Mouse (Mus musculus) large intestine, adult 2 months (tissue): Measurements from ENCODE around the gene Ivd. TPM values are rescaled to one million over a fixed set of nuclear protein-coding genes. Genes with fewer than 3 reads are reported as not detected.

ENCODE experiments used
- DNase-seq: peaks from one replicate; pipeline ENCODE4 v3.0.0-alpha.2; 2012; ENCODE audit warnings: low read depth, low spot score
- WGBS: fragments of 180-500 bp; shearing (Covaris S2); methylation state at CpG from one replicate; pipeline ENCODE4 v1.1.7; 2018; 5-methylcytosine and 5-hydroxymethylcytosine counted together
- polyA plus RNA-seq: library from polyadenylated mRNA; depleted of rRNA; stranded (reverse); fragments of >200 nt; gene quantifications from 2 replicates; pipeline ENCODE4 v1.2.3, GENCODE M21; 2012; rRNA removed

Ivd gene
- polyA plus RNA-seq, 1 experiment: 32.8 TPM

GRCm38 (mm10) chr2:118903333-118903741, 41.6 kb downstream of the Ivd start:
- 29% methylated on average over 10 of the region's 10 CpGs for WGBS
- DNase-seq: no peak

- DNase-seq: no peak
- WGBS: 70% methylated on average over 7 of the region's 7 CpGs
Measured at GRCm38 (mm10) chr2:118905433-118906117, 43.8 kb downstream of the Ivd start.

- WGBS: 71% methylated on average over 5 of the region's 5 CpGs
- no peak for DNase-seq
Measured at GRCm38 (mm10) chr2:118906118-118906492, 44.4 kb downstream of the Ivd start.

- DNase-seq: no peak
- WGBS: 67% methylated on average over 3 of the region's 3 CpGs
Measured at GRCm38 (mm10) chr2:118907781-118908180, 46.0 kb downstream of the Ivd start.

- 95% methylated on average over 1 of the region's 1 CpGs for WGBS
- DNase-seq: no peak
Measured at GRCm38 (mm10) chr2:118909151-118909550, 47.4 kb downstream of the Ivd start.

DNA sequence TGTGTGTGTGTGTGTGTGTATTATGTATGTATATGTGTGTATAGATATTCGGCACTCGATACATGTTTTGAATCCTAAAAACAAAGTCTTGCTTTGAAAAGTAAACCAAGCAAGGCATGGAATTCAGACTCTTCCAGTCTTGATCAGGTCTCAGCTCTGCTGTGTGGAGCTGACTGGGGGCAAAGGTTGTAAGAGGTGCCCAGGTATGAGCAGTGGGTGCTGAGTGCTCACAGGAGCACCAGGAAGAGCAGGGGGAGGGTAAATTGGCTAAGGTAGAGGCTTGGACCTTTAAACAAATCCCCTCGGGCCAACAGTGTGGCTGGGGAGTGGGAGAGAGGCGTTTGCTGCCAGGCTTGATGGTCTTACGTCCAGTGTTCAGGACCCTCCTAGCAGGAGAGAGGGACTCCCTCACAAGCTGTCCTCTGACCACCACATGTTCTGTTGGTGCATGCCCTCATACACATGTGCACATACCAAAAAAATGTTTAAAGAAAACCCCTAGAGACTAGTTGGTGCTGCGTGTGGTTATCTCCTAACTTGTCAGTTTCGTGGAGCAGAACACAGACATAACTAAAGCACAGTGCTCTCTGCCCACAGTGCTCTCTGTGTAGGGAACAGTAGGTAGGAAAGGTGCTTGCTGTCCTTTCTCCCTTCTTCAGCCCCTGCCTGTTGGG, 49.0 kb downstream of the Ivd start:
- 63% methylated on average over 7 of the region's 7 CpGs for WGBS
- no peak for DNase-seq

- WGBS: 81% methylated on average over 8 of the region's 8 CpGs
- no peak for DNase-seq
Measured at GRCm38 (mm10) chr2:118912706-118913105, 51.0 kb downstream of the Ivd start.

GRCm38 (mm10) chr2:118913551-118914276, 52.0 kb downstream of the Ivd start:
- DNase-seq: no peak
- WGBS: 56% methylated on average over 11 of the region's 11 CpGs

GRCm38 (mm10) chr2:118914685-118915084, 52.9 kb downstream of the Ivd start:
- no peak for DNase-seq
- 72% methylated on average over 8 of the region's 8 CpGs for WGBS

GRCm38 (mm10) chr2:118916436-118916835, 54.7 kb downstream of the Ivd start:
- DNase-seq: no peak
- 92% methylated on average over 17 of the region's 17 CpGs for WGBS

- 52% methylated on average over 1 of the region's 1 CpGs for WGBS
Measured at GRCm38 (mm10) chr2:118918543-118918942, 56.8 kb downstream of the Ivd start.

GRCm38 (mm10) chr2:118920428-118920827, 58.7 kb downstream of the Ivd start:
- DNase-seq: no peak
- WGBS: 83% methylated on average over 3 of the region's 3 CpGs

More at GRCm38 (mm10) chr2:118918543-118918942, 56.8 kb downstream of the Ivd start:
- no peak for DNase-seq

- DNase-seq: no peak
- WGBS: 4% methylated on average over 6 of the region's 6 CpGs
Measured at GRCm38 (mm10) chr2:118925952-118926351, 64.2 kb downstream of the Ivd start.

DNA sequence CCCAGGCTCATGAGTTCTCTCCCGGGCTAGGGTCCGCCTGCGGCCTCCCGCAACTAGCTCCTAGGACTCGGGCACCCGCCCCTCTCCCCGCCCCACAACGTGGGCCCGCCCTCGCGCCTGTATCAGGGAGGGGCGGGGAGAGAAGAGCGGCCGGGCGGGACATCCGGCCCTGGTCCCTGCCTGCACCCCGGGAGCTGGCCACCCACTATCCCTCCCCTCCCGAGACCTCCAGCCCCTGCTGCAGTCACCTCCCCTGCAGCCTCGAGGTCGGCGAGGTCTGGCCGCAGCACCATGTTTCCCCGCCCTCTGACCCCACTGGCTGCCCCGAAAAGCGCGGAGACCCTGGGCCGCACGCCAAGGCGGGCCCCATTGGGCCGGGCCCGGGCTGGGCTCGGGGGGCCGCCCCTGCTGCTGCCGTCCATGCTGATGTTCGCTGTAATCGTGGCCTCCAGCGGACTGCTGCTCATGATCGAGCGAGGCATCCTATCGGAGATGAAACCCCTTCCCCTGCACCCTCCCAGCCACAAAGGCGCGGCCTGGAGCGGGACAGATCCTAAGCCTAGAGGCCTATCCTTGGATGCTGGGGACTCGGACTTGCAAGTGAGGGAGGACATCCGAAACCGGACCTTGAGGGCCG, 64.7 kb downstream of the Ivd start, which contains the start of gene Chst14:
Gene Chst14, plus strand, starts transcription at position 136 of the 637 bp plus-strand sequence.
- under 1% methylated on average over 42 of the region's 47 CpGs for WGBS
- DNase-seq: no peak

- no peak for DNase-seq
- 58% methylated on average over 31 of the region's 31 CpGs for WGBS
Measured at GRCm38 (mm10) chr2:118926998-118927739, 65.4 kb downstream of the Ivd start.

Other genes starting within 250 kb of the Ivd start
- gene Pak6, start 198.7 kb upstream of the Ivd start, polyA plus RNA-seq: 1.5 and 1.9 TPM in 2 replicates
- 0.46 and 0.64 TPM in 2 replicates for gene Ankrd63, start 158.0 kb upstream of the Ivd start, polyA plus RNA-seq
- 3.2 and 7.5 TPM in 2 replicates for gene Plcb2, start 133.5 kb upstream of the Ivd start, polyA plus RNA-seq
- 9.0 and 9.5 TPM in 2 replicates for gene Inafm2, start 116.2 kb upstream of the Ivd start, polyA plus RNA-seq
- gene Ccdc9b, start 99.3 kb upstream of the Ivd start, polyA plus RNA-seq: 5.5 and 6.2 TPM in 2 replicates
- gene Phgr1, start 89.2 kb upstream of the Ivd start, polyA plus RNA-seq: 2,336 and 2,390 TPM in 2 replicates
- 2.8 and 3.1 TPM in 2 replicates for gene Disp2, start 82.2 kb upstream of the Ivd start, polyA plus RNA-seq
- 11.2 and 15.6 TPM in 2 replicates for gene Knstrn, start 48.0 kb upstream of the Ivd start, polyA plus RNA-seq
- 11.3 and 12.9 TPM in 2 replicates for gene Bahd1, start 38.4 kb downstream of the Ivd start, polyA plus RNA-seq
- gene Chst14, start 64.5 kb downstream of the Ivd start, polyA plus RNA-seq: 3.6 and 3.8 TPM in 2 replicates
- gene Ccdc32, start 167.4 kb downstream of the Ivd start, polyA plus RNA-seq: 12.4 and 16.0 TPM in 2 replicates
- gene Rpusd2, start 172.8 kb downstream of the Ivd start, polyA plus RNA-seq: 2.3 and 4.0 TPM in 2 replicates
- gene Knl1, start 185.2 kb downstream of the Ivd start, polyA plus RNA-seq: 0.43 and 1.1 TPM in 2 replicates